Mouse (Mus musculus) forebrain, embryonic 13.5 days (tissue): ENCODE results near the gene Slf2. TPM values are rescaled to one million over a fixed set of nuclear protein-coding genes. Genes with fewer than 3 reads are reported as not detected.

Source experiments
- ATAC-seq: fragments of 200-750 bp; cut with Nextera tagmentation; 2 replicates; pipeline ENCODE4 v1.8.0; 2017
- H3K27ac ChIP-seq: fragments of 300-500 bp; sonication (generic); 2 replicates; pipeline ENCODE4 v1.5.1; 2015; ENCODE audit warnings: inconsistent platforms, mild to moderate bottlenecking, moderate library complexity
- H3K27me3 ChIP-seq: fragments of 300-500 bp; sonication (generic); 2 replicates; pipeline ENCODE4 v1.6.1; 2015; ENCODE audit warnings: mild to moderate bottlenecking, inconsistent platforms
- H3K36me3 ChIP-seq: fragments of 300-500 bp; sonication (generic); 2 replicates; pipeline ENCODE4 v1.6.1; 2015; ENCODE audit warnings: mild to moderate bottlenecking, inconsistent platforms; ENCODE audit not compliant: poor library complexity, severe bottlenecking
- H3K4me1 ChIP-seq: fragments of 300-500 bp; sonication (generic); 2 replicates; pipeline ENCODE4 v1.6.1; 2015; ENCODE audit warnings: inconsistent platforms
- H3K4me2 ChIP-seq: fragments of 300-500 bp; sonication (generic); 2 replicates; pipeline ENCODE4 v1.6.1; 2015; ENCODE audit warnings: inconsistent platforms, mild to moderate bottlenecking, moderate library complexity
- H3K4me3 ChIP-seq: fragments of 300-500 bp; sonication (generic); 2 replicates; pipeline ENCODE4 v1.5.1; 2015; ENCODE audit warnings: mild to moderate bottlenecking, inconsistent platforms
- H3K9ac ChIP-seq: fragments of 300-500 bp; sonication (generic); 2 replicates; pipeline ENCODE4 v1.6.1; 2015; ENCODE audit warnings: mild to moderate bottlenecking, inconsistent platforms
- H3K9me3 ChIP-seq: fragments of 300-500 bp; sonication (generic); replicated peaks from 2 replicates; pipeline ENCODE4 v1.6.1; 2016; ENCODE audit warnings: inconsistent platforms
- WGBS: fragments of 180-500 bp; shearing (Covaris S2); methylation state at CpG from one replicate; pipeline ENCODE4 v1.1.7; 2015; 5-methylcytosine and 5-hydroxymethylcytosine counted together
- polyA plus RNA-seq: library from polyadenylated mRNA; unstranded; fragments of >200 nt; fragmentation: Nextera tagmentation; extraction: Ambion mirVana; gene quantifications from 2 replicates; pipeline ENCODE4 v1.2.1, GENCODE M21; 2015

The Slf2 gene
- polyA plus RNA-seq, 1 experiment from 2014 or later: 30.4 TPM

GRCm38 (mm10) chr19:44987851-44988250, 56.9 kb downstream of the Slf2 start:
- Histone ChIP-seq H3K4me2 (no peak overlapping the region), H3K27ac (no peak overlapping the region), H3K4me1 (peaks cover 31% of the 10 kb centered on the region), H3K36me3 (peaks cover 9% of the 10 kb centered on the region; the same call in 1 of the 2 replicates), H3K9me3 (no peaks in the 10 kb centered on the region), H3K27me3 (no peaks in the 10 kb centered on the region), H3K9ac (no peak overlapping the region), H3K4me3 (no peak overlapping the region)
- WGBS: 59% methylated on average over 6 of the region's 6 CpGs
- peak; percentile 50; the same call in 1 of the 2 replicates for ATAC-seq

GRCm38 (mm10) chr19:44988321-44988720, 57.4 kb downstream of the Slf2 start:
- Histone ChIP-seq H3K9ac (peak overlapping the region; percentile 91), H3K4me3 (peak overlapping the region; percentile 78), H3K36me3 (peaks cover 10% of the 10 kb centered on the region; the same call in 1 of the 2 replicates), H3K4me1 (peaks cover 31% of the 10 kb centered on the region), H3K27ac (no peak overlapping the region), H3K9me3 (no peaks in the 10 kb centered on the region), H3K27me3 (no peaks in the 10 kb centered on the region), H3K4me2 (peak overlapping the region; percentile 95)
- ATAC-seq: no peak
- 33% methylated on average over 9 of the region's 9 CpGs for WGBS

GRCm38 (mm10) chr19:44988831-44989566, 58.0 kb downstream of the Slf2 start, which contains the start of gene Sema4g:
Gene Sema4g, plus strand, starts transcription at chr19:44989101.
- Histone ChIP-seq H3K4me3 (peak within 1 kb of the TSS; percentile 78), H3K4me1 (peaks cover 31% of the 10 kb centered on the region)
- peak; percentile 84 for ATAC-seq

GRCm38 (mm10) chr19:44989567-44990495, 58.9 kb downstream of the Slf2 start:
- H3K4me1 ChIP-seq: peaks cover 31% of the 10 kb centered on the region
- peaks cover 8% of the 10 kb centered on the region; the same call in 1 of the 2 replicates for H3K36me3 ChIP-seq
- H3K27me3 ChIP-seq: no peaks in the 10 kb centered on the region
- H3K4me2 ChIP-seq: peak overlapping the region; percentile 95
- H3K27ac ChIP-seq: no peak overlapping the region; the same call in 1 of the 2 replicates
- 6% methylated on average over 22 of the region's 22 CpGs for WGBS
- peak overlapping the region; percentile 78 for H3K4me3 ChIP-seq
- H3K9ac ChIP-seq: peak overlapping the region; percentile 91
- no peaks in the 10 kb centered on the region for H3K9me3 ChIP-seq
- peak; percentile 6; the same call in 1 of the 2 replicates for ATAC-seq

More at GRCm38 (mm10) chr19:44988831-44989566, 58.0 kb downstream of the Slf2 start, which contains the start of gene Sema4g:
- Histone ChIP-seq H3K9me3 (no peaks in the 10 kb centered on the region), H3K36me3 (peaks cover 8% of the 10 kb centered on the region; the same call in 1 of the 2 replicates), H3K9ac (peak within 1 kb of the TSS; percentile 91), H3K27me3 (no peaks in the 10 kb centered on the region), H3K27ac (peak within 1 kb of the TSS; percentile 37), H3K4me2 (peak within 1 kb of the TSS; percentile 95)
- under 1% methylated on average over 44 of the region's 58 CpGs for WGBS

GRCm38 (mm10) chr19:44991031-44991430, 60.1 kb downstream of the Slf2 start:
- Histone ChIP-seq H3K4me1 (peaks cover 31% of the 10 kb centered on the region), H3K27ac (no peak overlapping the region), H3K9ac (no peak overlapping the region; the same call in 1 of the 2 replicates), H3K36me3 (peaks cover 9% of the 10 kb centered on the region; the same call in 1 of the 2 replicates), H3K27me3 (no peaks in the 10 kb centered on the region), H3K9me3 (no peaks in the 10 kb centered on the region), H3K4me3 (no peak overlapping the region), H3K4me2 (peak overlapping the region; percentile 95; the same call in 1 of the 2 replicates)
- 86% methylated on average over 8 of the region's 8 CpGs for WGBS
- no peak for ATAC-seq

GRCm38 (mm10) chr19:44992246-44992645, 61.3 kb downstream of the Slf2 start:
- Histone ChIP-seq H3K9ac (no peak overlapping the region), H3K4me1 (peaks cover 31% of the 10 kb centered on the region), H3K4me3 (no peak overlapping the region), H3K27me3 (no peaks in the 10 kb centered on the region), H3K27ac (no peak overlapping the region), H3K9me3 (no peaks in the 10 kb centered on the region), H3K4me2 (no peak overlapping the region), H3K36me3 (peaks cover 19% of the 10 kb centered on the region)
- no peak for ATAC-seq
- 72% methylated on average over 7 of the region's 7 CpGs for WGBS

- no peaks in the 10 kb centered on the region for H3K9me3 ChIP-seq
- no peaks in the 10 kb centered on the region for H3K27me3 ChIP-seq
- H3K36me3 ChIP-seq: peaks cover 24% of the 10 kb centered on the region
- no peak overlapping the region for H3K9ac ChIP-seq
- WGBS: 69% methylated on average over 7 of the region's 7 CpGs
- ATAC-seq: no peak
- H3K4me3 ChIP-seq: no peak overlapping the region
- peaks cover 31% of the 10 kb centered on the region for H3K4me1 ChIP-seq
- no peak overlapping the region for H3K27ac ChIP-seq
- H3K4me2 ChIP-seq: no peak overlapping the region
These were observed 61.8 kb downstream of the Slf2 start for GRCm38 (mm10) chr19:44992712-44993111.

- Histone ChIP-seq H3K9ac (no peak overlapping the region), H3K9me3 (no peaks in the 10 kb centered on the region), H3K27ac (no peak overlapping the region), H3K4me3 (no peak overlapping the region), H3K27me3 (no peaks in the 10 kb centered on the region), H3K36me3 (peaks cover 69% of the 10 kb centered on the region), H3K4me1 (no peaks in the 10 kb centered on the region), H3K4me2 (no peak overlapping the region)
- ATAC-seq: no peak
- 90% methylated on average over 11 of the region's 11 CpGs for WGBS
These were observed 66.8 kb downstream of the Slf2 start for GRCm38 (mm10) chr19:44997786-44998185.

- WGBS: 88% methylated on average over 8 of the region's 8 CpGs
- Histone ChIP-seq H3K9me3 (no peaks in the 10 kb centered on the region), H3K27me3 (no peaks in the 10 kb centered on the region), H3K4me3 (no peak overlapping the region), H3K27ac (no peak overlapping the region), H3K9ac (no peak overlapping the region), H3K4me1 (no peaks in the 10 kb centered on the region), H3K4me2 (no peak overlapping the region), H3K36me3 (peaks cover 84% of the 10 kb centered on the region)
- ATAC-seq: no peak
These were observed 68.7 kb downstream of the Slf2 start for GRCm38 (mm10) chr19:44999647-45000046.

- no peak for ATAC-seq
- Histone ChIP-seq H3K27me3 (no peaks in the 10 kb centered on the region), H3K4me2 (no peak overlapping the region), H3K4me3 (no peak overlapping the region), H3K36me3 (peaks cover 73% of the 10 kb centered on the region), H3K27ac (no peak overlapping the region), H3K9ac (no peak overlapping the region), H3K9me3 (no peaks in the 10 kb centered on the region), H3K4me1 (peaks cover 18% of the 10 kb centered on the region)
- WGBS: 65% methylated on average over 3 of the region's 3 CpGs
These were observed 71.3 kb downstream of the Slf2 start for GRCm38 (mm10) chr19:45002301-45002700.

- H3K36me3 ChIP-seq: peaks cover 67% of the 10 kb centered on the region
These were observed 73.0 kb downstream of the Slf2 start for GRCm38 (mm10) chr19:45003740-45004516.

More at GRCm38 (mm10) chr19:45003740-45004516, 73.0 kb downstream of the Slf2 start:
- Histone ChIP-seq H3K9ac (no peak overlapping the region), H3K4me3 (no peak overlapping the region), H3K27me3 (no peaks in the 10 kb centered on the region), H3K27ac (no peak overlapping the region), H3K4me1 (peaks cover 34% of the 10 kb centered on the region), H3K9me3 (no peaks in the 10 kb centered on the region), H3K4me2 (no peak overlapping the region)
- no peak for ATAC-seq
- WGBS: 84% methylated on average over 7 of the region's 7 CpGs
